ENCODE assay signal across 8 mouse cellular contexts in genomic region chr5:48240751-48241150, GRCm38 (mm10).
DNase-seq lines count a peak whose midpoint lies in the region; ATAC-seq and TF ChIP-seq lines count a peak whose summit lies in the region.
"Not testable (repeated sequence)": the region's sequence is repeated elsewhere in the genome, so short reads cannot be mapped to it uniquely, and the experiment has no call there.

No protein-coding gene starts in this region.

- intact Hi-C loops in heart, adult 2 months (cut with DNase I): loop anchor here (1.0 to 10.0 kb wide), 3 partner anchors 101 to 1226 kb away; no protein-coding TSS in a partner anchor
- intact Hi-C loops in left cerebral cortex, postnatal 14 days (cut with DNase I): loop anchor here (5.0 kb wide), 1 partner anchor 103 kb away; no protein-coding TSS in a partner anchor

- not testable (repeated sequence) for TF ChIP-seq EP300 in heart, adult 2 months (IDR thresholded peaks at IDR 0.05; ENCODE audit: insufficient read depth, low read depth, low read length)

- H3K4me2 ChIP-seq in embryonic facial prominence, embryonic 14.5 days (ENCODE audit: low read depth, low read length); midbrain, embryonic 11.5 days: not testable (repeated sequence)

- DNase-seq in ES-CJ7 (ENCODE audit: low read depth, low spot score): peak; percentile 55
- peak; percentile 36 for DNase-seq in brain, embryonic 18.5 days (ENCODE audit: low read depth, low spot score)
- DNase-seq in embryonic facial prominence, embryonic 14.5 days (ENCODE audit: low spot score): peak; percentile 63
- not testable (repeated sequence) for DNase-seq in heart, adult 2 months
- DNase-seq in kidney, adult 9 months: peak; percentile 48
- peak; percentile 59 to 68 for DNase-seq in left cerebral cortex, postnatal 14 days (ENCODE audit: low spot score in 2 of 2)
- peak; percentile 90 for DNase-seq in midbrain, embryonic 11.5 days (ENCODE audit: low spot score, missing footprints)
- peak; percentile 17 for DNase-seq in right cerebral cortex, postnatal 25 days

- not testable (repeated sequence) for H3K4me1 ChIP-seq in embryonic facial prominence, embryonic 14.5 days (ENCODE audit: control insufficient read depth, insufficient read depth, low read length); heart, adult 2 months (ENCODE audit: control insufficient read depth, insufficient read depth, low read length); midbrain, embryonic 11.5 days (ENCODE audit: control insufficient read depth, insufficient read depth, low read length)

- peak; percentile 73 for TF ChIP-seq CTCF in heart, adult 2 months (IDR thresholded peaks at IDR 0.05)

- H3K9ac ChIP-seq in embryonic facial prominence, embryonic 14.5 days (ENCODE audit: low read depth, low read length); heart, adult 2 months (ENCODE audit: low read depth, low read length); midbrain, embryonic 11.5 days (ENCODE audit: low read length): not testable (repeated sequence)

- not testable (repeated sequence) for H3K27ac ChIP-seq in embryonic facial prominence, embryonic 14.5 days (replicated peaks; ENCODE audit: low read depth, low read length); heart, adult 2 months; midbrain, embryonic 11.5 days (ENCODE audit: low read depth, low read length)

- H3K4me3 ChIP-seq in embryonic facial prominence, embryonic 14.5 days (ENCODE audit: low read depth, low read length); heart, adult 2 months; midbrain, embryonic 11.5 days (ENCODE audit: low read depth, low read length): not testable (repeated sequence)

- 29% methylated on average over 6 of the region's 6 CpGs for WGBS in embryonic facial prominence, embryonic 14.5 days
- 34% methylated on average over 6 of the region's 6 CpGs for WGBS in heart, adult 2 months
- 33% methylated on average over 6 of the region's 6 CpGs for WGBS in midbrain, embryonic 11.5 days

- not testable (repeated sequence) for H3K27me3 ChIP-seq in embryonic facial prominence, embryonic 14.5 days (replicated peaks; ENCODE audit: control insufficient read depth, insufficient read depth, low read length); heart, adult 2 months (ENCODE audit: control insufficient read depth, insufficient read depth, low read length); midbrain, embryonic 11.5 days (ENCODE audit: control insufficient read depth, insufficient read depth, low read length)

- not testable (repeated sequence) for H3K36me3 ChIP-seq in embryonic facial prominence, embryonic 14.5 days (ENCODE audit: control insufficient read depth, insufficient read depth, low read length); heart, adult 2 months (ENCODE audit: control insufficient read depth, insufficient read depth, low read length); midbrain, embryonic 11.5 days (ENCODE audit: control insufficient read depth, insufficient read depth, low read length)

- H3K9me3 ChIP-seq in embryonic facial prominence, embryonic 14.5 days (ENCODE audit: control insufficient read depth, low read length); midbrain, embryonic 11.5 days (ENCODE audit: control insufficient read depth, low read length): not testable (repeated sequence)

- not testable (repeated sequence) for H3K79me2 ChIP-seq in heart, adult 2 months (replicated peaks; ENCODE audit: control insufficient read depth, insufficient read depth, low read length)

- peak; percentile 62; the same call in 1 of the 2 replicates for ATAC-seq in embryonic facial prominence, embryonic 14.5 days (ENCODE audit: low read depth)
- ATAC-seq in midbrain, embryonic 11.5 days (ENCODE audit: low FRiP score): peak; percentile 71

- not testable (repeated sequence) for TF ChIP-seq POLR2A in heart, adult 2 months (IDR thresholded peaks at IDR 0.05; ENCODE audit: insufficient read depth, low read depth, low read length)
